Mouse (Mus musculus): ENCODE results near the gene Cox8c. TPM values are rescaled to one million over a fixed set of nuclear protein-coding genes. Genes with fewer than 3 reads are reported as not detected.

Cox8c gene
- polyA plus RNA-seq, 1 experiment from 2014 or later, result not detected

DNA sequence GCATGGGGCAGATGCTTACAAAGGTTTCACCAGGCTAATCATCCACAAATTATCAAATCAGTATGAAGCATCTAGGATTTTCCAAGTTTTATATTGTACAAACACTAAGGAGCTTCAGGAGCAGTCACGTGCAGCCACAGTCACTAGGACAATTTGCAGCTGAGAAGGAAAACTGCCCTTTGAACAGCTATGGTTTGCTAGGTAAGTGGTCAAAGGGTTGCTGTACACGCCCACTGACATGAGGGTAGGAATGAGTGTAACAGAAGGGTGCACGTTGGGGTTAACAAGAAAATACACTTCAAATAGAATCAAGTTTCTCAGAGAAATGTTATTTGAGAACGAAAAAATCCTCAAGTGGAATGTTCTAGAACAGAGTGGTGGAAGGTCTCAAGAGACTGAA, 30.6 kb downstream of the Cox8c start:
- no peak overlapping the region for H3K9ac ChIP-seq
- H3K4me1 ChIP-seq, result no peaks in the 10 kb centered on the region
- no peak overlapping the region for H3K27ac ChIP-seq
- no peak for ATAC-seq (ENCODE audit: insufficient number of reproducible peaks, insufficient read depth, low FRiP score, low TSS enrichment)
- H3K27me3 ChIP-seq, result no peaks in the 10 kb centered on the region
- no peaks in the 10 kb centered on the region; the same call in 1 of the 2 replicates for H3K9me3 ChIP-seq
- H3K36me3 ChIP-seq, result no peaks in the 10 kb centered on the region
- WGBS, result 65% methylated on average over 4 of the region's 4 CpGs
- H3K4me2 ChIP-seq (replicated peaks), result no peak overlapping the region
- no peak overlapping the region for H3K4me3 ChIP-seq

DNA sequence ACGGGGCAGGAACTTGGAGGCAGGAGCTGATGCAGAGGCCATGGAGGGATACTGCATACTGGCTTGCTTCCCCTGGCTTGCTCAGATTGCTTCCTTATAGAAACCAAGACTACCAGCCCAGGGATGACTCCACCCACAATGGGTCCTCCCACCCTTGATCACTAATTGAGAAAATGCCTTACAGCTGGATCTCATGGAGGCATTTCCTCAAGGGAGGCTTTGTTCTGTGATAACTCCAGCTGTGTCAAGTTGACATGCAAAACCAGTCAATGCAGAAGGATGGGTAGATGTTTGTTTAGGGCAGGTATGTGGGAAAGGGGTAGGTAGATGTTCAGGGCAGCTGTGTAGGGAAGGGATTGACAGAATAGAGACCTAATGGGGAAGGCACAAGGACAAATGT, 31.2 kb downstream of the Cox8c start:
- H3K27me3 ChIP-seq, result no peaks in the 10 kb centered on the region
- no peaks in the 10 kb centered on the region for H3K36me3 ChIP-seq
- H3K4me1 ChIP-seq, result no peaks in the 10 kb centered on the region
- H3K4me2 ChIP-seq (replicated peaks), result no peak overlapping the region
- H3K9me3 ChIP-seq, result no peaks in the 10 kb centered on the region; the same call in 1 of the 2 replicates
- no peak overlapping the region for H3K9ac ChIP-seq
- no peak for ATAC-seq (ENCODE audit: insufficient number of reproducible peaks, insufficient read depth, low FRiP score, low TSS enrichment)
- WGBS, result 73% methylated on average over 1 of the region's 1 CpGs
- no peak overlapping the region for H3K4me3 ChIP-seq
- H3K27ac ChIP-seq, result no peak overlapping the region

DNA sequence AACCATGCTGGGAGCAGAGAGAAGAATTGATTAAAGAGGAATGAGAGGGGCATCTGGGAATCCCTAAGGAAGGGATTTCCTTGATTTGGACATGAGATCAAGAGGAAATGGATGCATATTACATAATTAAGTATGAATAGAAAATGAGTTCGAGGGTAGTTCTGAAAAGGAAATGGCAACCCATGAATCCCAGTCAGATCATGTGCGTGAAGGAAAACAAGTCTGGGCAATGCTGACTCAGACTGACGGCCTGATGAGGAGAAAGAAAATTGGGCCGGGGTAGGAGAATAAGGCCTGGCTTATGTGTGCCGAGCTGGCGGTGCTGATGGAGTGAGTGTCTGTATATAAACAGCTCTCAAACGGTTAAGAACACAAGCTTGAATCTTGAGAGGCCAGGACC, 31.7 kb downstream of the Cox8c start:
- ATAC-seq (ENCODE audit: insufficient number of reproducible peaks, insufficient read depth, low FRiP score, low TSS enrichment), result no peak

DNA sequence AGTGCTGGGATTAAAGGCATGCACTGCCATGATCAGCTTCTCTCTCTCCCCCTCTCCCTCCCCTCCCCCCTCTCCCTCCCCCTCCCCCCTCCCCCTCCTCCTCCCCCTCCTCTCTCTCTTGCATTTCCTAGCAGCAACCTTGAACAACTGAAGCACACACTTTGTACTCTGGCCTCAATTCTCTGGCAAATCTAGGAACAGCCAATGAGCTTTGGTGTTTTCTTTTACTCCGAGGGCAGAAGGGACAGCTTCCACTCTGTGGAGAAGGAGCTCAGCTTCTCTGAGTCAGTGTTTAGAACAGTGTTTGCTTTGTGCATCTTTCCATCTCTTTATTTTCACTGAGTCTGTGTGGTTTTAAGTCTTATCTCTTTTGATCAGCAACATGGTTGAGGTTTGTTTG, 36.8 kb downstream of the Cox8c start:
- ATAC-seq (ENCODE audit: insufficient number of reproducible peaks, insufficient read depth, low FRiP score, low TSS enrichment), result no peak
- no peaks in the 10 kb centered on the region for H3K4me1 ChIP-seq
- H3K27me3 ChIP-seq, result no peaks in the 10 kb centered on the region
- no peak overlapping the region for H3K4me3 ChIP-seq
- no peak overlapping the region for H3K9ac ChIP-seq
- H3K4me2 ChIP-seq (replicated peaks), result no peak overlapping the region
- no peaks in the 10 kb centered on the region; the same call in 1 of the 2 replicates for H3K9me3 ChIP-seq
- 21% methylated on average over 1 of the region's 1 CpGs for WGBS
- no peaks in the 10 kb centered on the region for H3K36me3 ChIP-seq
- no peak overlapping the region for H3K27ac ChIP-seq

More for the DNA sequence above, 31.7 kb downstream of the Cox8c start:
- Histone ChIP-seq H3K4me2 (replicated peaks) (no peak overlapping the region), H3K9ac (no peak overlapping the region), H3K4me1 (no peaks in the 10 kb centered on the region), H3K4me3 (no peak overlapping the region), H3K27me3 (no peaks in the 10 kb centered on the region), H3K36me3 (no peaks in the 10 kb centered on the region), H3K9me3 (no peaks in the 10 kb centered on the region; the same call in 1 of the 2 replicates), H3K27ac (no peak overlapping the region)
- WGBS, result 87% methylated on average over 7 of the region's 7 CpGs

DNA sequence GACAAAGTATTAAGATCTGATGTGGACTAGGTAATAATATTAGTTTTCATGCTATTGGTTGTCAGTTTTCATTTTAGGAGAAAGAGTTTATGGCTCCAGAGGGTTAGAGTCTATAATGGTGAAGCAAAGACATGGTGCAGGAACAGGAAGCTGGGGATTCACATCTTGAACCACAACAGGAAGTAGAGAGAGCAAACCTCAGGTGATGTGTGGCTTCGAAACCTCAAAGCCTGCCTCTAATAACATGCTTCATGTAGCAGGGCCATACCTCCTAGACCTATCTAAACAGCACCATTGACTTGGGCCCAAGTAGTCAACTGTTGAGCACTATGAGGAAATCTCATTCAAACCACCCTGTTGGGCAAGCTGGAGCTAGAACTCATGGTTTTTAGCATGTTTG, 46.5 kb downstream of the Cox8c start:
- H3K27ac ChIP-seq, result no peak overlapping the region
- H3K9me3 ChIP-seq, result no peaks in the 10 kb centered on the region
- peaks cover 6% of the 10 kb centered on the region for H3K4me1 ChIP-seq
- ATAC-seq (ENCODE audit: insufficient number of reproducible peaks, insufficient read depth, low FRiP score, low TSS enrichment), result no peak
- peaks cover 19% of the 10 kb centered on the region for H3K27me3 ChIP-seq
- no peak overlapping the region for H3K4me2 ChIP-seq (replicated peaks)
- no peak overlapping the region for H3K4me3 ChIP-seq
- no peaks in the 10 kb centered on the region for H3K36me3 ChIP-seq
- H3K9ac ChIP-seq, result no peak overlapping the region
- 83% methylated on average over 1 of the region's 1 CpGs for WGBS

DNA sequence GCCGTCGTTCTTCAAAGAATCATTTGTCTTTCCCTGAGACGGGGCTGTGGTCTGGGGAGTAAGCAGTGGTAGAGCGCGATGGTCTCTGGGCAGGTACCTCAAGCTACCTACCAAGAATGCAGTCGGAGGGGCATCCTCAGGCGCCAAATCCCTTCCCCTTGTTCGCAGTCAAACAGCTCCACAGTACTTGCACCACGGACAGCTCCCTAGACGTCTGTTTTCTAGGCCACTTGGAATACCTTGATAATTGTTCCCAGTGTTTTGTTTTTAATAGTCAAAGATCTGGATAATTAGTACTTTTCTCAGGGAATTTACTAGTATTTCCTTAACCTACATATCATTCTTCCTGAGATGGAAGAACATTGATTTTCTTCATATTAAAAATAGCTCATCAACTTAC, 48.7 kb downstream of the Cox8c start:
- Histone ChIP-seq H3K4me3 (no peak overlapping the region), H3K36me3 (no peaks in the 10 kb centered on the region), H3K9me3 (no peaks in the 10 kb centered on the region), H3K4me2 (replicated peaks) (no peak overlapping the region), H3K4me1 (peaks cover 6% of the 10 kb centered on the region), H3K9ac (no peak overlapping the region), H3K27ac (no peak overlapping the region), H3K27me3 (peaks cover 19% of the 10 kb centered on the region)
- no peak for ATAC-seq (ENCODE audit: insufficient number of reproducible peaks, insufficient read depth, low FRiP score, low TSS enrichment)
- 25% methylated on average over 10 of the region's 10 CpGs for WGBS

DNA sequence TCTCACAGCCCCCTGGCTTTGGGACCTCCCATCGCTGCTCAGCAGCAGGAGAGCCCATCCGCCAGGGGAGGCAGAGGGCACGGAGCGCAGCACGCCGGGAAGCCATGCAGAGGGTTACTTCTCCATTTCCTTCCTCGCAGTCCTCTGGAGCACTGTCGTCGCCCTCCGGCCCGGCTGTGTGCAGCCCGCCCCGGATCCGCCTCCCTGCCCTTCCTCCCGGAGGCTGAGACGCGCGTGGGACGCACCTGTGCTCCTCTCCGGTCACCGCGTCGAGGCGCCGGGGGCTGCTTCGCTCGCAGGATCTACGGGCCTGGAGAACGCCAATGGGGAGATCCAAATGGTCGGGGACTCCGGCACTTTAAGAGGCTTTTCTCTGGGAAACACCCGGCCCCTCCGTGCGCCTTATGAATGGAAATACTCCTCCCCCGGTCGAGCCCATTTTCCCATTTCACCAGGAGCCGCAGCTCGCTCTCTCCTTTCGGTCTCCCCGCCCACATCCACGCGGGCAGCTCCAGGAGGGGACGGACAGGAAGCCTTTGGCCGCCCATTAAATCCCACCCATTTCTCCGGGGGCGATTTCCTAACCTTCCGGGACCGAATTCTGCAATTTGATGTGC, 49.8 kb downstream of the Cox8c start, which contains the start of gene Unc79:
TSS of gene Unc79 (plus strand) at position 82 of the 617 bp plus-strand sequence.
- under 1% methylated on average over 48 of the region's 48 CpGs for WGBS
- Histone ChIP-seq H3K4me2 (replicated peaks) (peak within 1 kb of the TSS; percentile 86), H3K4me3 (peak within 1 kb of the TSS; percentile 52), H3K36me3 (no peaks in the 10 kb centered on the region), H3K27me3 (peaks cover 19% of the 10 kb centered on the region), H3K9me3 (no peaks in the 10 kb centered on the region), H3K27ac (no peak within 1 kb of the TSS), H3K9ac (peak within 1 kb of the TSS; percentile 30; the same call in 1 of the 2 replicates), H3K4me1 (peaks cover 6% of the 10 kb centered on the region)
- ATAC-seq (ENCODE audit: insufficient number of reproducible peaks, insufficient read depth, low FRiP score, low TSS enrichment), result peak; percentile 62; the same call in 1 of the 2 replicates

DNA sequence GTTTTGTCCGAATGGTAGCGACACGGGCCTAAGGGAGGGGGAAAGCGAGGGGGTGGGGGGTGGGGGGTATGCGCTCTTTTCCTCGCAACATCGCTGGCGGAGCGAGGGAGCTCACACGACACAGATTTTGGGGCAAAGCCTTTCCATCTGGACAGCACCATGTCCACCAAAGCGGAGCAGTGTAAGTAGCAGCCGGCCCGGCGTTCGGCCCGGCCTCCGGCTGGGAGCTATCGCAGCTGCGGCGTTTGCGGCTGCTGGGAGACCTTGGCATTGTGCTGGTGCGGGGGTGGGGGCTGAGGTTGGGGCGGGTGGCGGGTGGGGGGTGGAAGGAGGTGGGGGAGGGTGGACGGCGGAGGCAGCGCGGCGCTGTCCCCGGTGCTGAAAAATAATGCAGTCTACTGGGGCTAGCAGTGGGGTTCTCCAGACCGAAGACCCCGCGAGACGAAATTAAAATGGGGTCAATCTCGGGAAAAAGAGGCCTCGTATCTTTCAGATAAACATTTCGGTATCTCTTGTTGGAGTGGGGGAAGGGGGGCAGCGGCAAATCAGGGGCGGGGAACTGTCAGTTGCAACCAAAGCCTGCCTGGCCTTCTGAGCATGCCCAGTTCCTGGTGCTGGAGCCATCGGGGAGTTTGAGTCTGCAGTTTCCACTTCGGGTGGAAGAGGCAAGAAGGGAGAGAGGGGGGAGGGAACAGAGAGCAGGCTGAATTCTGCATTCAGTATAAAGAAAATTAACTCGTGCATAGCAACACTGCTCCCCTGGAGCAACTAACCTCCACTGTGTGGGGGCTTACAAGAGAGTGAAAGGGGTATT, 50.5 kb downstream of the Cox8c start:
- Histone ChIP-seq H3K4me3 (peak overlapping the region; percentile 52), H3K9ac (peak overlapping the region; percentile 30; the same call in 1 of the 2 replicates), H3K36me3 (no peaks in the 10 kb centered on the region), H3K27me3 (peaks cover 19% of the 10 kb centered on the region), H3K27ac (no peak overlapping the region), H3K9me3 (no peaks in the 10 kb centered on the region), H3K4me1 (peaks cover 6% of the 10 kb centered on the region), H3K4me2 (replicated peaks) (peak overlapping the region; percentile 86)
- ATAC-seq (ENCODE audit: insufficient number of reproducible peaks, insufficient read depth, low FRiP score, low TSS enrichment), result peak; percentile 77
- WGBS, result under 1% methylated on average over 42 of the region's 42 CpGs

Other genes with a start within 250 kb of the Cox8c start
- gene Itpk1, start 194.4 kb upstream of the Cox8c start, polyA plus RNA-seq (2016; fragmentation: Nextera tagmentation; extraction: Ambion mirVana), result 12.0 and 15.0 TPM in 2 replicates
- 30.4 and 32.6 TPM in 2 replicates for gene Moap1, start 155.7 kb upstream of the Cox8c start, polyA plus RNA-seq (2016; fragmentation: Nextera tagmentation; extraction: Ambion mirVana)
- gene Tmem251, start 155.6 kb upstream of the Cox8c start, polyA plus RNA-seq (2016; fragmentation: Nextera tagmentation; extraction: Ambion mirVana), result 10.4 and 11.0 TPM in 2 replicates
- not detected in 2 replicates for gene Gm28051, start 141.6 kb upstream of the Cox8c start, polyA plus RNA-seq (2016; fragmentation: Nextera tagmentation; extraction: Ambion mirVana)
- gene Gon7, start 141.5 kb upstream of the Cox8c start, polyA plus RNA-seq (2016; fragmentation: Nextera tagmentation; extraction: Ambion mirVana), result 35.3 and 42.2 TPM in 2 replicates
- 45.6 and 51.6 TPM in 2 replicates for gene Ubr7, start 141.3 kb upstream of the Cox8c start, polyA plus RNA-seq (2016; fragmentation: Nextera tagmentation; extraction: Ambion mirVana)
- 31.8 and 32.0 TPM in 2 replicates for gene Gm20604, start 140.6 kb upstream of the Cox8c start, polyA plus RNA-seq (2016; fragmentation: Nextera tagmentation; extraction: Ambion mirVana)
- 28.9 and 31.0 TPM in 2 replicates for gene Btbd7, start 20.8 kb upstream of the Cox8c start, polyA plus RNA-seq (2016; fragmentation: Nextera tagmentation; extraction: Ambion mirVana)
- 0.36 and 0.84 TPM in 2 replicates for gene Unc79, start 49.5 kb downstream of the Cox8c start, polyA plus RNA-seq (2016; fragmentation: Nextera tagmentation; extraction: Ambion mirVana)